Mouse (Mus musculus) hindbrain, embryonic 16.5 days (tissue): ENCODE results near the gene 4930518I15Rik. TPM values are rescaled to one million over a fixed set of nuclear protein-coding genes. Genes with fewer than 3 reads are reported as not detected.

Experiments
- ATAC-seq: fragments of 200-750 bp; cut with Nextera tagmentation; 2 replicates; pipeline ENCODE4 v1.8.0; 2017; ENCODE audit warnings: moderate TSS enrichment, moderate library complexity
- H3K27ac ChIP-seq: fragments of 300-500 bp; sonication (generic); 2 replicates; pipeline ENCODE4 v1.5.1; 2014; ENCODE audit warnings: low read depth, mild to moderate bottlenecking, control low read depth, low read length, moderate library complexity
- H3K27me3 ChIP-seq: fragments of 300-500 bp; sonication (generic); replicated peaks from 2 replicates; pipeline ENCODE4 v1.6.1; 2014; ENCODE audit warnings: low read length; ENCODE audit not compliant: control insufficient read depth, insufficient read depth
- H3K36me3 ChIP-seq: fragments of 300-500 bp; sonication (generic); 2 replicates; pipeline ENCODE4 v1.6.1; 2014; ENCODE audit warnings: mild to moderate bottlenecking, low read length, moderate library complexity, mixed read lengths; ENCODE audit not compliant: control insufficient read depth, insufficient read depth
- H3K4me1 ChIP-seq: fragments of 300-500 bp; sonication (generic); 2 replicates; pipeline ENCODE4 v1.6.1; 2014; ENCODE audit warnings: low read depth, low read length; ENCODE audit not compliant: control insufficient read depth, insufficient read depth
- H3K4me2 ChIP-seq: fragments of 300-500 bp; sonication (generic); 2 replicates; pipeline ENCODE4 v1.6.1; 2014; ENCODE audit warnings: mild to moderate bottlenecking, low read length, control low read depth, moderate library complexity
- H3K4me3 ChIP-seq: fragments of 300-500 bp; sonication (generic); 2 replicates; pipeline ENCODE4 v1.5.1; 2014; ENCODE audit warnings: mild to moderate bottlenecking, low read length, control low read depth, moderate library complexity
- H3K9ac ChIP-seq: fragments of 300-500 bp; sonication (generic); 2 replicates; pipeline ENCODE4 v1.6.1; 2014; ENCODE audit warnings: low read depth, mild to moderate bottlenecking, control low read depth, low read length, moderate library complexity
- H3K9me3 ChIP-seq: fragments of 300-500 bp; sonication (generic); 2 replicates; pipeline ENCODE4 v1.6.1; 2014; ENCODE audit warnings: mild to moderate bottlenecking, low read length, moderate library complexity; ENCODE audit not compliant: control insufficient read depth
- WGBS: fragments of 180-500 bp; shearing (Covaris S2); extraction: QIAGEN DNeasy Blood & Tissue Kit; methylation state at CpG from one replicate; pipeline ENCODE4 v1.1.7; 2014; 5-methylcytosine and 5-hydroxymethylcytosine counted together
- polyA plus RNA-seq: library from polyadenylated mRNA; unstranded; fragments of >200 nt; fragmentation: Nextera tagmentation; extraction: Ambion mirVana; gene quantifications from 2 replicates; pipeline ENCODE4 v1.2.1, GENCODE M21; 2015

Gene 4930518I15Rik
- polyA plus RNA-seq, 1 experiment from 2014 or later, result 6.9 TPM

DNA sequence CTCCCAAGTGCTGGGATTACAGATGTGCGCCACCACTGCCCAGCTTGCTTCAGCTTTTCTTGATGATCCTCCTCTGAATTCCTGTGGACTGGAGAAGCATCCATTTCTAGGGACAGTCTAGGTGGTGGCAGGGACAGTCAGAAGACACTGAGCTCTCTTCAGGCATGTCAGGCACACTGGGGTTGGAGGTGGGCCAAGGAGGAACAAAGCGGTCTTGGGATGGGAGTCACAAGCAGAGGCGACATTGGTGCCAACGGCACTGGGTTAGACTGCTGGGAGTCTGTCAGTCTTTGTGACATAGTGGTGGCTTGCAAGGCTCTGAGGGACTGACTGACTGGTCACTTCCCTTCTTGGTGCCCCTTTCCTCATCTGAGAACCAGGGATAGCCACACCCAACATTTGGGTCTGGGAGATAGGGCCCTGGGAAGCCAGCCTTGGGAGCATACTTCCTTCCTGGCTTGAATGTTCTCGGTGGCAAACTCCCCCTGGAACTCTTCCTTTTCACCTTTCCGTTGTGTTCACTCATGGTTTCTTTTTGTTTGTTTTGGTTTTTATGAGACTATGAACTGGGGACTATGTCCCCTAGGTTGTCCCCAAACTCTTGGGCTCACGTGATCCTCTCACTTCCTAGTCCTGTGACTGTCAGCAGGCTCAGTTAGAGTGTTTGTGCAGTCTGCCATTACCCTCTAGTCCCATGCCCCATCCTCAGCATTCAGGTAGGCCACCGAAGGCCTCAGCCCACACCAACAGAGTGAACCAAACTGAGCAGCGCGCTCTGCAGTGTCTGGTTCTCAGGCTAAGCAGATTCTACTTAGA is 26.9 kb upstream of the 4930518I15Rik start:
- H3K4me3 ChIP-seq, result no peak overlapping the region
- no peak overlapping the region for H3K27ac ChIP-seq

DNA sequence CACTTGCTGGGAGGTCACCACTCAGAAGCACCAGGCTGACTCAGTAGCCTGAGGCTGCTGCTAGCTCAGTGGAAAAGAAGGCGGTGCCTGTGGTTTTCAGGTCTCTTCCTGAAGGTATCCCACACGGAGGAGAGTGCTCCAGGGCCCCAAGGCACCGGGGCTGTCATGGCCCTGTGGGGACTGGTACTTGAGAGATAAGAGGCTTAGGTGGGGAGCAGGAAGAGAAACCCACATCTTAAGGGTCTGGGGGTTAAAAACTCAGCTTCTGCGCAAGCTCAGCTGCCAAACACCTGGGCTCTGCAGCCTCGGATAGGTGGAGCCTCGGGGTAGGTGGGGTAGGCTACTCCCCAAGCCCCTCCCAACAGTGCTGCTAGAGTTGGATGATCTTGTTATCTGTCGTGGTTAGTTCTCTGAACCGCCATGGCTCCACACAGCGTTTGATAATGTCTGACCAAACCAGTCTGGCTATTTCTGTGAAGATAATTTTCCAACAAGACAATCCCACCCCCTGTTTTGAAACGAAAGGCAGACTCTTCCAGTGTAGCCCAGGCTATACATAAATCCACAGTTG is 24.8 kb upstream of the 4930518I15Rik start:
- 50% methylated on average over 10 of the region's 10 CpGs for WGBS
- no peak overlapping the region for H3K9ac ChIP-seq
- no peak overlapping the region for H3K4me3 ChIP-seq
- no peaks in the 10 kb centered on the region for H3K9me3 ChIP-seq
- no peak for ATAC-seq
- H3K36me3 ChIP-seq, result no peaks in the 10 kb centered on the region
- H3K27ac ChIP-seq, result no peak overlapping the region
- no peaks in the 10 kb centered on the region for H3K4me1 ChIP-seq
- no peak overlapping the region for H3K4me2 ChIP-seq
- H3K27me3 ChIP-seq, result no peaks in the 10 kb centered on the region

More for the DNA sequence above, 26.9 kb upstream of the 4930518I15Rik start:
- no peak for ATAC-seq
- Histone ChIP-seq H3K4me2 (no peak overlapping the region), H3K27me3 (no peaks in the 10 kb centered on the region), H3K9ac (no peak overlapping the region), H3K9me3 (no peaks in the 10 kb centered on the region), H3K4me1 (no peaks in the 10 kb centered on the region), H3K36me3 (no peaks in the 10 kb centered on the region)
- WGBS, result 82% methylated on average over 10 of the region's 10 CpGs

DNA sequence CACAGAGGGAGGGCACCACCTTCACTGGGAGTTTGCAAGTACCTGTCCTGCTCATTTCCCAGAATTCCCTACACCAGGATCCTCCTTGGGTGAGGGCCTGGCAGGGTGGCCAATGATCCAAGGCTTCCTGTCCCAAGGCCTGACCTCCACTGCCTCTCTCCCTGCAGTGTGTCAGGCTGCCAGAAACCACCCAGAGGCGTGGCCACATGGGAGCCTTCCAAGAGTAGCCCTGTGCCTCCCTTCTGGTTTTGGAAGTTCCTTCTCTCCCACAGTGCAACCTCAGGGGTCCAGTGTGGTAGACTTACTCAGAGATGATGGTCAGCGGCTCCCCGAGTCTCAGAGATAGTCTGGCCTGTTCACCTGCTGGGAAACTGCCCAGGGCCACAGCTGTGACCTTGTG is 21.8 kb upstream of the 4930518I15Rik start:
- 90% methylated on average over 3 of the region's 3 CpGs for WGBS
- no peaks in the 10 kb centered on the region for H3K4me1 ChIP-seq
- ATAC-seq, result no peak

DNA sequence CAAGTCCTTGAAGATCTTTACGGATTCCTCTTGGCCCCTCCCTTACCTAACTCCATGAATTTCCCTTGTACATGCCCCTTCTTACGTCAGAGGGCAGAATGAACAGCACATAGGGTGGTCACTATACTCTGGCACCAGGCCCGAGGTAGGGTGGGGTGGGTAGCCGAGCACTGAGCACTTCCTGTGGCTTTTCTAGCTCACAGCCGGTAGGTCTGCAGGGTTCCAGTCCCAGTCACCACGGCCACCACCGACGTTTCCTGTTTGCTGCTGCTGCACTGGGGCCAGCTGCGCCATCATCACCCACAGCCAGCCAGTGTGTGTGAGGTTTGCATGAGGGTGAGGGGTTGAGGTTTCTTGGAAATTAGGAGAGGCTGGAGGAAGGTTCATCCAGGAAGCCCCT is 20.0 kb upstream of the 4930518I15Rik start:
- ATAC-seq, result no peak
- peaks cover 5% of the 10 kb centered on the region for H3K36me3 ChIP-seq
- H3K9ac ChIP-seq, result no peak overlapping the region
- H3K4me1 ChIP-seq, result no peaks in the 10 kb centered on the region
- H3K4me3 ChIP-seq, result no peak overlapping the region
- H3K4me2 ChIP-seq, result no peak overlapping the region
- no peak overlapping the region for H3K27ac ChIP-seq
- no peaks in the 10 kb centered on the region for H3K27me3 ChIP-seq
- WGBS, result 68% methylated on average over 9 of the region's 9 CpGs
- H3K9me3 ChIP-seq, result no peaks in the 10 kb centered on the region

More for the DNA sequence above, 21.8 kb upstream of the 4930518I15Rik start:
- H3K9me3 ChIP-seq, result no peaks in the 10 kb centered on the region
- no peak overlapping the region for H3K4me3 ChIP-seq
- no peaks in the 10 kb centered on the region; the same call in 1 of the 2 replicates for H3K36me3 ChIP-seq
- H3K27ac ChIP-seq, result no peak overlapping the region
- no peaks in the 10 kb centered on the region for H3K27me3 ChIP-seq
- H3K4me2 ChIP-seq, result no peak overlapping the region
- H3K9ac ChIP-seq, result no peak overlapping the region

DNA sequence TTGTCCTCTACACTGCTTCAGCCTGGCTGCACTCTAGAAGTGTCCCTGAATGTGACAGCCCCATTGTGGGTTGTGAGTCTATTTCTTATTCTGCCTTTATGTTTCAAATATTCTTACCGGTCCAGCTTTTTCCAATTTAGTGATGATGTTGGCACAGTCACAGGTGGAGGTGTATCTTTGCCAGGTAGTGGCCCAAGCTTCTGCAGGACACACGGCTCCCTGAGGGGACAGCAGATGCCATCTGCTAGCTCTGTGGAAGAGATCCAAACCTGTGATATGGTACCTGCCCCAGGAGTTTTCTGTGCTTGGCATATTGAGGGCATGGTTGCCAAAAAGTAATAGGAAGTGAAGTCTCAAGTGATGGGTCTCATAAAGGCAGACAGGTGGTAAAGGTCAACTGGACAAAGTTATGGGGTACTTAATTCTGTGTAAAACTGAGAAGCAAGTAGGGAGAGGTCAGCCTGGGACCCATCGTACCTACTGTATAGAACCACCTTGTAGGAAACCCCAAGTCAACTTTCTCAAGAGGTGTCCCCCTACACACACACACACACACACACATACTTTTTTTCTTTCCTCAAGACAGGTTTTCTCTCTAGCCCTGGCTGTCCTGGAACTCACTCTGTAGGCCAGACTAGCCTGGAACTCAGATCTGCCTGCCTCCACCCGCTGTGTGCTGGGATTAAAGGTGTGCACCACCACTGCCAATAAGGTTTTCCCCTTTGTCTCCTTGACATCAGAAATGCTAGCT is 17.2 kb upstream of the 4930518I15Rik start:
- Histone ChIP-seq H3K9ac (no peak overlapping the region), H3K9me3 (no peaks in the 10 kb centered on the region), H3K27me3 (no peaks in the 10 kb centered on the region), H3K4me2 (no peak overlapping the region), H3K27ac (no peak overlapping the region), H3K36me3 (peaks cover 11% of the 10 kb centered on the region), H3K4me3 (no peak overlapping the region), H3K4me1 (no peaks in the 10 kb centered on the region)
- no peak for ATAC-seq
- WGBS, result 92% methylated on average over 4 of the region's 4 CpGs

DNA sequence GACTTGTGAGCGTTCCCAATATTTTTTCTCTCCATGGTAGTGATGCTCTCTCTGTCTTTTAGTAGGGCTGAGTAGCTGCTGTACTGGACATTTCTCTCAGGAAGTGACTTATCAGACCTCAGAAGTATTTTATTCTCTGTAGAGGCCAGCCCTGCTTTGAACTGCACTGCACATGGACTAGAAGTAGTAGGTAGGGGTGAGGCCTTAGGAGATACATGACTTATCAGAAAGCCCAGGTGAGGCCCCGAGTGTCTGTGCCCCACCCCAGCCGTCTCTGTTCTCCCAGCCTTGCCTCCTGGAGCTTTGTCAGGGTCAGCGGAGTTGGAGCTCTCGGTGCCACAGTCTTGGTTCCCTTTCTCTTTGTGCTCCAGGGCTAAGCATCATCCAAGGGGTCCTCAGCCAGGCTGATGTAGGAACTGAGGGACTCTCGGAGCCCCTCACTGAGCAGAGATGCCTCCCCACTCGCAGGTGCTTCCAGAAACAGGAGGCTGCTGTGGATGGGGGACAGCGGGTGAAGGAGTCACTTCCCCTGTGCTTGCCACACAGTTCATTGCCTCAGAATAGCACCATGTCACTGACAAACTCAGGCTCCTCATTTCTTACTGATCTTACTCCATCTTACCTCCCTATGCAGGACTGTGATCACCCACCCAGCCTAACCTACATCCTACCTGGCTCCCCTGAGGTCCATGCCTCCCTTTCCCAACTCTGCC is 16.5 kb upstream of the 4930518I15Rik start:
- H3K4me2 ChIP-seq, result no peak overlapping the region
- ATAC-seq, result no peak
- H3K27ac ChIP-seq, result no peak overlapping the region
- 88% methylated on average over 8 of the region's 8 CpGs for WGBS
- H3K27me3 ChIP-seq, result no peaks in the 10 kb centered on the region
- H3K9ac ChIP-seq, result no peak overlapping the region
- H3K4me3 ChIP-seq, result no peak overlapping the region
- peaks cover 11% of the 10 kb centered on the region for H3K36me3 ChIP-seq
- H3K4me1 ChIP-seq, result no peaks in the 10 kb centered on the region
- no peaks in the 10 kb centered on the region for H3K9me3 ChIP-seq

DNA sequence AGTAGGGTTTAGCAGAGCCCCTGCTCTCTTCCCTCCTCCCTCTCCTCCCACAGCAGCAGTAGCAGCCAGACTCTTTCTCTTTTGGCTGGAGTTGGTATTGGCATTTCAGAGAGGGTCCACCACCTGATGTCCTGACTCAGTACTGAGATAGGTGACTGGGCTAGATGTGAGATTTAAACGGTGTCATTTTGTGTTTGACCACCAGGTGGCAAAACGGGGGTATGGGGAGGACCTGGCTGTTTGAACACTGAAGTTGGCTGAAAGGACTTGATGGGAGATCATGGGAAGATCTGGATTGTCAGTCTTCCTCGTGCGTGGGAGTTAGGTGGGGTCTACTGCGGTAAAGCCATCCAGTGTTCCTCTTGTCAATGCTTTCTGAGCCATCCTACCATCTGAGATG is 15.9 kb upstream of the 4930518I15Rik start:
- Histone ChIP-seq H3K4me3 (no peak overlapping the region), H3K36me3 (peaks cover 11% of the 10 kb centered on the region), H3K9ac (no peak overlapping the region), H3K9me3 (no peaks in the 10 kb centered on the region), H3K4me1 (no peaks in the 10 kb centered on the region), H3K27ac (no peak overlapping the region), H3K4me2 (no peak overlapping the region), H3K27me3 (no peaks in the 10 kb centered on the region)
- WGBS, result 25% methylated on average over 5 of the region's 5 CpGs
- ATAC-seq, result no peak

DNA sequence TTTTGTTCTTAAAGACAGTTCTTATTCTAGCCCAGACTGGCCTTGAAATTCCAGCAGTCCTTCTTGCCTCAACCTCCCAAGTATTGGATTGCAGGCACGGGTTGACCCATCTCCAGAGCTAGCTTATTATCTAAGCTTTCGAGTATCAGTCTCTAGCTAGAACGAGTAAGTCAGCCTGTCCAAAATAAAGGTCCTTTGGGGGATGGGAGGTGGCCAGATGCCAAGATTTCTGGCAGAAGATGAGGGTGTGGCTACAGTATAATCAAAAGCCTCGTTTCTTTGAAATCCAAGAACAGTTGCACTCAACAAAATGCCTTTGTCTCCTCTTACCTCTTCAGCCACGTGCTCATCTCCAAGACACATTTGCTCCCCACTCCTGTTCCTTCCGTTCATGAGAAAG is 12.8 kb upstream of the 4930518I15Rik start:
- Histone ChIP-seq H3K27me3 (no peaks in the 10 kb centered on the region), H3K4me2 (no peak overlapping the region), H3K27ac (no peak overlapping the region), H3K36me3 (peaks cover 17% of the 10 kb centered on the region), H3K4me3 (no peak overlapping the region), H3K4me1 (no peaks in the 10 kb centered on the region), H3K9ac (no peak overlapping the region), H3K9me3 (no peaks in the 10 kb centered on the region)
- ATAC-seq, result no peak
- WGBS, result 49% methylated on average over 6 of the region's 6 CpGs

DNA sequence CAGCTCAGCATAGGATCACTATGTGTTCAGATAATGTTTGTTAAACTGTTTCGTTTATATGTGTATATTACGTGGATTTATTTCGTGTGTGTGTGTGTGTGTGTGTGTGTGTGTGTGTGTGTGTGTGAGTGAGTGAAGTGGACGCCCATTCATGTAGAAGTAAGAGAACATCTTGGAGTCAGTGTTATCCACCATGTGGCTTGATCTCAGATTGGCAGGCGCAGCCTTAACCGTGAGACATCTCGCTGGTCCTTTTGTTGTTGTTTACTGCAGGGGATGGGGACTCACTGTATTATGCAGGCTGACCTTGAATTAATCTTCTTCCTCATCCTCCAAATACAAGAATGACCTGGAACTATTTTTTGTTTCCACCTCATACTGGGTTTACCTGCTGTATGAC is 11.8 kb upstream of the 4930518I15Rik start:
- peaks cover 1% of the 10 kb centered on the region for H3K4me1 ChIP-seq
- H3K4me3 ChIP-seq, result no peak overlapping the region
- no peak overlapping the region for H3K27ac ChIP-seq
- WGBS, result 89% methylated on average over 7 of the region's 7 CpGs
- H3K36me3 ChIP-seq, result peaks cover 20% of the 10 kb centered on the region
- no peak for ATAC-seq
- H3K4me2 ChIP-seq, result no peak overlapping the region
- H3K9ac ChIP-seq, result no peak overlapping the region
- H3K9me3 ChIP-seq, result no peaks in the 10 kb centered on the region
- H3K27me3 ChIP-seq, result no peaks in the 10 kb centered on the region
